Mouse (Mus musculus) subcutaneous adipose tissue, adult 2 months (tissue): ENCODE data around the gene Hipk2. TPM values are rescaled to one million over a fixed set of nuclear protein-coding genes. Genes with fewer than 3 reads are reported as not detected.

Experiments
- polyA plus RNA-seq: library from polyadenylated mRNA; depleted of rRNA; stranded (reverse); fragments of >200 nt; gene quantifications from 2 replicates; pipeline ENCODE4 v1.2.3, GENCODE M21; 2012; ENCODE audit warnings: low replicate concordance; rRNA removed

Hipk2 gene
- polyA plus RNA-seq = 44.2 and 77.0 TPM in 2 replicates

GRCm38 (mm10) chr6:38876071-38876911 is at the start of gene Hipk2:
TSS of gene Hipk2 (minus strand) at chr6:38876165.

DNA sequence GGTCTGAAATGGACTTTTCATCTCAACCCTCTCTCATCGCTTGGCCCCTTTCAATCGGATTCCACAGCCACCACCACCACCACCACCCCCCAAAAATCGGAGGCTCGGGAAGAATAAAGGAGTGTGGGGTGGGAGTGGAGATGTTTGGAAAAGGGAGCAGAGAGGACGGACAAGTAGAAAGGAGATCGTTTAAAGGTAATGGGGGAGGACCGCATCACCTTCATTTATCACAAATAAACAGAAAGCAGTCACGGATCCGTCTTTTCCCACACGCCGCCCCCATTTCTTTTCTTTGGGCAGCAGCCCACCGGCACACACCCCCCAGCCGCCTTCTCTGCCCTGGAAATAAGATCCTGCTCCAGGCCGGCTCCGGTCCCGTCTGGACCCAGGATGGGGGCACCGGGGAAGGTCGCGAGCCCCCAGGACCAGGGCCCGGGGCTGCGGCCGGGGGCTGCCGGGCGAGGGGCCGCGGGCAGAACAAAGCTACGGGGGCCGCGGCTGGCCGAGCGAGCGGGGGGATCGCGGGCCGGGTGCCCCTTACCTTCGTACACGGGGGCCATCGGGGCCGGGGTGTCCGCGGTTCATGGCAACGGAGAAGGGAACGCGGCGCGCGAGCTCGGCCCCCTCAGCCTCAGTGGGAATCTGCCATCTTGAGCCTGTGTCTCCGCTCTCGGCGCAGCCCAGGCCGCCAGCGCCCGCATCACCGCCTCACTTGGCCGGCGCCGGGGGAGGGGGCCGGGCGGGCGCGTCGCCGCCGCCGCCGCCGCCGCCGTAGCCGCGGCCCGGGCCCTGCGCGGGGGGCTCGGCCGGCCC is 501 bp downstream of the Hipk2 start, which contains the start of gene Tbxas1:
Gene Tbxas1, plus strand, starts transcription at position 147 of the 813 bp plus-strand sequence.

GRCm38 (mm10) chr6:38662714-38663615 is 213.0 kb downstream of the Hipk2 start, which contains the start of gene Clec2l:
TSS of gene Clec2l (plus strand) at chr6:38663069.

Other genes with a start within 250 kb of the Hipk2 start
- 0.53 and 0.66 TPM in 2 replicates for gene Klrg2, start 238.9 kb downstream of the Hipk2 start, polyA plus RNA-seq
- 0.62 and 1.2 TPM in 2 replicates for gene Clec2l, start 213.1 kb downstream of the Hipk2 start, polyA plus RNA-seq
- gene Tbxas1, start 761 bp downstream of the Hipk2 start, polyA plus RNA-seq = 8.5 and 11.7 TPM in 2 replicates
- 35.2 and 52.5 TPM in 2 replicates for gene Parp12, start 242.2 kb upstream of the Hipk2 start, polyA plus RNA-seq